Mouse (Mus musculus) thymus, adult 2 months (tissue): ENCODE data around the gene Vsig2. TPM values are rescaled to one million over a fixed set of nuclear protein-coding genes. Genes with fewer than 3 reads are reported as not detected.
A peak's percentile ranks its signal among the peaks of the same experiment; 100 is the strongest.

Experiments used
- DNase-seq: peaks from one replicate; pipeline ENCODE4 v3.0.0; 2021
- H3K27ac ChIP-seq: fragments of 200-500 bp; 2 replicates; pipeline ENCODE4 v1.5.1; 2012; ENCODE audit warnings: low read length, control low read depth; ENCODE audit not compliant: control insufficient read depth, insufficient read depth
- H3K27me3 ChIP-seq: fragments of 200-500 bp; 2 replicates; pipeline ENCODE4 v1.6.1; 2012; ENCODE audit warnings: mild to moderate bottlenecking, low read length, moderate library complexity, mixed read lengths; ENCODE audit not compliant: control insufficient read depth, insufficient read depth
- H3K36me3 ChIP-seq: fragments of 200-500 bp; 2 replicates; pipeline ENCODE4 v1.6.1; 2012; ENCODE audit warnings: mild to moderate bottlenecking, low read length, moderate library complexity; ENCODE audit not compliant: control insufficient read depth, insufficient read depth
- H3K4me1 ChIP-seq: fragments of 200-500 bp; replicated peaks from 2 replicates; pipeline ENCODE4 v1.6.1; 2012; ENCODE audit warnings: low read length; ENCODE audit not compliant: control insufficient read depth, insufficient read depth
- H3K4me3 ChIP-seq: fragments of 200-500 bp; 2 replicates; pipeline ENCODE4 v1.5.1; 2012; ENCODE audit warnings: mild to moderate bottlenecking, low read length, control low read depth, moderate library complexity; ENCODE audit not compliant: control insufficient read depth, insufficient read depth
- CTCF ChIP-seq: fragments of 200-500 bp; IDR thresholded peaks from 2 replicates; pipeline ENCODE4 v1.5.1; 2012; ENCODE audit warnings: mild to moderate bottlenecking, control low read depth, low read length, moderate library complexity, borderline replicate concordance; ENCODE audit not compliant: control insufficient read depth, poor library complexity, insufficient read depth; ENCODE audit errors: extremely low read depth
- POLR2A ChIP-seq: fragments of 200-500 bp; IDR thresholded peaks from 2 replicates; pipeline ENCODE4 v1.6.1; 2012; ENCODE audit warnings: mild to moderate bottlenecking, low read length, control low read depth, moderate library complexity; ENCODE audit not compliant: control insufficient read depth, poor library complexity, insufficient read depth; ENCODE audit errors: extremely low read depth
- WGBS: fragments of 180-500 bp; shearing (Covaris S2); methylation state at CpG from one replicate; pipeline ENCODE4 v1.1.7; 2018; 5-methylcytosine and 5-hydroxymethylcytosine counted together
- polyA plus RNA-seq: library from polyadenylated mRNA; depleted of rRNA; stranded (reverse); fragments of >200 nt; gene quantifications from 2 replicates; pipeline ENCODE4 v1.2.3, GENCODE M21; 2012

Gene Vsig2
- polyA plus RNA-seq, 1 experiment, result 3.3 TPM

GRCm38 (mm10) chr9:37572204-37572876 lies 33.3 kb downstream of the Vsig2 start:
- WGBS, result 35% methylated on average over 3 of the region's 3 CpGs
- no peaks in the 10 kb centered on the region for H3K36me3 ChIP-seq

GRCm38 (mm10) chr9:37576436-37576930 lies 37.4 kb downstream of the Vsig2 start:
- peak; percentile 24 for DNase-seq
- Histone ChIP-seq H3K4me3 (no peak overlapping the region), H3K4me1 (peaks cover 5% of the 10 kb centered on the region), H3K36me3 (no peaks in the 10 kb centered on the region), H3K27ac (no peak overlapping the region), H3K27me3 (no peaks in the 10 kb centered on the region)
- no peak for TF ChIP-seq CTCF
- TF ChIP-seq POLR2A, result no peak
- WGBS, result 4% methylated on average over 14 of the region's 14 CpGs

More at GRCm38 (mm10) chr9:37572204-37572876, 33.3 kb downstream of the Vsig2 start:
- Histone ChIP-seq H3K4me1 (peaks cover 17% of the 10 kb centered on the region), H3K27ac (no peak overlapping the region), H3K4me3 (no peak overlapping the region), H3K27me3 (0 out of 2 replicates have a peak, but pooled peaks cover 3% of the 10 kb centered on the region)
- TF ChIP-seq CTCF, result no peak
- TF ChIP-seq POLR2A, result no peak
- no peak for DNase-seq

- WGBS, result 93% methylated on average over 5 of the region's 5 CpGs
- Histone ChIP-seq H3K36me3 (no peaks in the 10 kb centered on the region), H3K4me1 (no peaks in the 10 kb centered on the region), H3K27ac (no peak overlapping the region), H3K27me3 (no peaks in the 10 kb centered on the region), H3K4me3 (no peak overlapping the region)
- DNase-seq, result no peak
- TF ChIP-seq POLR2A (no peak), CTCF (no peak)
Measured at GRCm38 (mm10) chr9:37583594-37583993, 44.5 kb downstream of the Vsig2 start.

- Histone ChIP-seq H3K27me3 (no peaks in the 10 kb centered on the region), H3K4me3 (no peak overlapping the region), H3K36me3 (no peaks in the 10 kb centered on the region), H3K27ac (no peak overlapping the region), H3K4me1 (no peaks in the 10 kb centered on the region)
- no peak for DNase-seq
- 92% methylated on average over 4 of the region's 4 CpGs for WGBS
- TF ChIP-seq POLR2A, result no peak
- TF ChIP-seq CTCF, result no peak
Measured at GRCm38 (mm10) chr9:37586718-37587117, 47.7 kb downstream of the Vsig2 start.

- no peak overlapping the region for H3K27ac ChIP-seq
- H3K4me1 ChIP-seq, result peaks cover 2% of the 10 kb centered on the region; the same call in 1 of the 2 replicates
- no peaks in the 10 kb centered on the region for H3K36me3 ChIP-seq
- TF ChIP-seq POLR2A, result no peak
- TF ChIP-seq CTCF, result no peak
- no peak for DNase-seq
- H3K4me3 ChIP-seq, result no peak overlapping the region
- WGBS, result 86% methylated on average over 4 of the region's 4 CpGs
- no peaks in the 10 kb centered on the region for H3K27me3 ChIP-seq
Measured at GRCm38 (mm10) chr9:37590381-37590780, 51.3 kb downstream of the Vsig2 start.

GRCm38 (mm10) chr9:37592025-37592424 lies 53.0 kb downstream of the Vsig2 start:
- H3K36me3 ChIP-seq, result no peaks in the 10 kb centered on the region
- H3K27me3 ChIP-seq, result no peaks in the 10 kb centered on the region
- DNase-seq, result no peak
- no peak overlapping the region for H3K27ac ChIP-seq
- 78% methylated on average over 2 of the region's 2 CpGs for WGBS
- no peak overlapping the region for H3K4me3 ChIP-seq
- TF ChIP-seq POLR2A (no peak), CTCF (no peak)
- peaks cover 2% of the 10 kb centered on the region; the same call in 1 of the 2 replicates for H3K4me1 ChIP-seq
